Mouse (Mus musculus) small intestine, adult 2 months (tissue): ENCODE results near the gene Gm45521.

Experiments used
- CTCF ChIP-seq: fragments of 200-500 bp; IDR thresholded peaks from 2 replicates; pipeline ENCODE4 v1.5.1; 2012; ENCODE audit warnings: low read depth, mild to moderate bottlenecking, control low read depth, inconsistent platforms, low read length, moderate library complexity, mixed read lengths; ENCODE audit not compliant: insufficient replicate concordance, insufficient read length; ENCODE audit errors: extremely low read depth
- POLR2A ChIP-seq: fragments of 200-500 bp; IDR thresholded peaks from 2 replicates; pipeline ENCODE4 v1.6.1; 2012; ENCODE audit warnings: low read depth, mild to moderate bottlenecking, control low read depth, inconsistent platforms, low read length, moderate library complexity

- TF ChIP-seq CTCF (no peak), POLR2A (no peak)
Observed at GRCm38 (mm10) chr14:7963160-7963559, 6.1 kb downstream of the Gm45521 start.
